Mouse (Mus musculus): Measurements from ENCODE around the gene Ppa2. TPM values are rescaled to one million over a fixed set of nuclear protein-coding genes. Genes with fewer than 3 reads are reported as not detected.

Gene Ppa2
- polyA plus RNA-seq, 1 experiment from 2014 or later = 111 TPM

DNA sequence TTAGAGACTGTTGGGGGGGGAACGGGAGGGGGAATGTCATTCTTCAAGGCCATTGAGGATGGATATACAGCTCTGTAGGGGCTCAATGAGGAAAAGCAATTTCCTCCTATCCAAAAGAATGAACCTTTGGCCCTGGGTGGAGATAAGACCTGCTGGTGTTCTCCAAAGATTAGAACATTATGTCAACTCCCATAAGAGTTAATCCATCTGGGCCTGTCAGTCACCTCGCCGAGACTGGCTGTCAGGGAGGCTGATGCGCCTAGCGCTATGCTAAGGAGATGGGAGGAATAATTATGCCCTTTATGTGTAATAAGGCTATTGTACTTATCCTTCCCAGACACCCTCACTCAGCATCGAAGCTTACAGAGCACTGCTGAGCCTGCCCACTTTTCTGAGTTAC, 2.9 kb downstream of the Ppa2 start:
- no peak for ATAC-seq (ENCODE audit: low read depth)
- 75% methylated on average over 6 of the region's 6 CpGs for WGBS
- H3K27me3 ChIP-seq (ENCODE audit: control insufficient read depth, insufficient read depth, low read depth, low read length) = no peaks in the 10 kb centered on the region
- H3K27ac ChIP-seq (ENCODE audit: low read length) = no peak overlapping the region
- no peak overlapping the region for H3K4me2 ChIP-seq (ENCODE audit: low read depth, low read length)
- peaks cover 5% of the 10 kb centered on the region; the same call in 1 of the 2 replicates for H3K9me3 ChIP-seq (ENCODE audit: control insufficient read depth, low read length)
- H3K4me1 ChIP-seq (replicated peaks; ENCODE audit: control insufficient read depth, insufficient read depth, low read length) = no peaks in the 10 kb centered on the region
- no peak overlapping the region for H3K4me3 ChIP-seq (ENCODE audit: low read length)
- peaks cover 2% of the 10 kb centered on the region; the same call in 1 of the 2 replicates for H3K36me3 ChIP-seq (ENCODE audit: control insufficient read depth, insufficient read depth, low read length)
- no peak overlapping the region for H3K9ac ChIP-seq (ENCODE audit: low read length)

DNA sequence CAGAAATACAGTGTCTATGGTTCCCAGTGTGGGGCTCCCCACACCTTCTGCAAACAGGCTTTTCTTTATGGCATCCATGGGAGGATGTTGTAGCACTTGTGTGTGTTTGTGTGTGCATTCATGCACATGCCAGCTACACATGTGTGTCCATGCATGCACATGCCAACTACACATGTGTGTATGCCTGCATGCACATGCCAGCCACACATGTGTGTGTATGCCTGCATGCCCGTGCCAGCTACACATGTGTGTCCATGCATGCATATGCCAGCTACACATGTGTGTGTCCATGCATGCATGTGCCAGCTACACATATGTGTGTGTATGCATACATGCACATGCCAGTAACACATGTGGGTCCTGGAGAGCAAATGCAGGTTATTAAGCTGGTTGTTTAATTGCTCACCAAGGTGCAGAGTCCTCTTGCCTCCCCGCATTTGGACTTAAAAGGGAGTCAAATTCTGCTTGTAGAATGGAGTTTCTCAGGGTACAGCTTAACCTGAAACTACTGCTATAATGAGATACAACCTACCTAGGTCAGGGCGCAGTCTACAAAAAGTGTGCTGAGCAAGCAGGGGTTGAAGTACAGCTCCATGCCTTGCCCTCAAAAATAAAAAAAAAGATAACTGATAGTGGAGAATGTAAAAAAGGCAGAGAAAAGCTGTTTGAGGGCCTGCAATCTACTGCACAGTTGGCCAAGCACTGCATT, 3.7 kb downstream of the Ppa2 start:
- Histone ChIP-seq H3K4me3 (ENCODE audit: low read length) (no peak overlapping the region), H3K4me1 (replicated peaks; ENCODE audit: control insufficient read depth, insufficient read depth, low read length) (no peaks in the 10 kb centered on the region; the same call in 1 of the 2 replicates), H3K36me3 (ENCODE audit: control insufficient read depth, insufficient read depth, low read length) (peaks cover 2% of the 10 kb centered on the region; the same call in 1 of the 2 replicates), H3K27me3 (ENCODE audit: control insufficient read depth, insufficient read depth, low read depth, low read length) (no peaks in the 10 kb centered on the region), H3K9me3 (ENCODE audit: control insufficient read depth, low read length) (peaks cover 5% of the 10 kb centered on the region; the same call in 1 of the 2 replicates), H3K4me2 (ENCODE audit: low read depth, low read length) (no peak overlapping the region), H3K27ac (ENCODE audit: low read length) (no peak overlapping the region), H3K9ac (ENCODE audit: low read length) (no peak overlapping the region)
- ATAC-seq (ENCODE audit: low read depth) = no peak
- 93% methylated on average over 3 of the region's 3 CpGs for WGBS

DNA sequence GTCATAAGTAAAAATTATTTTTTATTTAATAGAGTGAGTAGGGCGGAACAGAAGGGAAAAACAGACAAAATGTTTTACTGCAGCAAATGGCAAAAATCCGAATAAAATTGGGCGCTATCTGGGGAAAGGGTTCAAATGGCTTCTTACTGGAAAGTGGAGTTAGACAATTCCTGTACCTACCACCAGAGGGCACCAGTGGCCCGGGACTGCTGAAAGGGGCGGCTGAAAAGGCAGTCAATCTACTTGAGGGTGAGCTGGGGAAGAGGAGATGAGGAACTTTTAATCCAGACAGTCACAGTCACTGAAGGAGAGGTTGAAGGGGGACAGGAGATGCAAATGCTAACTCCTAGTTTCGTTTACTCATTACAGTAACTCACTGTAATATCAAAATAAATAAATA, 4.6 kb downstream of the Ppa2 start:
- H3K9ac ChIP-seq (ENCODE audit: low read length) = no peak overlapping the region
- H3K36me3 ChIP-seq (ENCODE audit: control insufficient read depth, insufficient read depth, low read length) = no peaks in the 10 kb centered on the region
- no peak for ATAC-seq (ENCODE audit: low read depth)
- H3K27me3 ChIP-seq (ENCODE audit: control insufficient read depth, insufficient read depth, low read depth, low read length) = no peaks in the 10 kb centered on the region
- no peak overlapping the region for H3K4me2 ChIP-seq (ENCODE audit: low read depth, low read length)
- no peak overlapping the region for H3K4me3 ChIP-seq (ENCODE audit: low read length)
- WGBS = 39% methylated on average over 6 of the region's 6 CpGs
- no peaks in the 10 kb centered on the region; the same call in 1 of the 2 replicates for H3K4me1 ChIP-seq (replicated peaks; ENCODE audit: control insufficient read depth, insufficient read depth, low read length)
- H3K27ac ChIP-seq (ENCODE audit: low read length) = no peak overlapping the region
- H3K9me3 ChIP-seq (ENCODE audit: control insufficient read depth, low read length) = 0 out of 2 replicates have a peak, but pooled peaks cover under 1% of the 10 kb centered on the region

DNA sequence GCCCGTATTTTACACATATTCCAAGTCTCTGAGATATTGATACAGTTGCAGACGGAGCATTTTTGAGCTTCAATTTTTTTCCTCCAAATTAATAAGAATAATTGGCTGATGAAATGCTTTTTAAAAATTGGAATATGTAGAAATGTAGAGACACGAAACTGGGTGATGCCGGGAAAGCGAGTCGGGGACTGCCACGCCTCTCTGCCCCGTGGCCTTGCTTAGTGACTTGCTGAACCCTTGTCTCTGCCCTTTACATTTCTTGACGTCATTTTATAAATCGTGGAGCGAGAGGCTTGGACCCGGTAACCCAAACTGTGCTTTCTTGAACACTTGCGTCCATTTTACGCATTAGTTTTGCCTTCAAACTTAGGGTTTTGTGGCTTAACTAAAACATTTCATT, 5.1 kb downstream of the Ppa2 start:
- H3K36me3 ChIP-seq (ENCODE audit: control insufficient read depth, insufficient read depth, low read length) = no peaks in the 10 kb centered on the region
- H3K4me3 ChIP-seq (ENCODE audit: low read length) = no peak overlapping the region
- H3K9ac ChIP-seq (ENCODE audit: low read length) = no peak overlapping the region
- WGBS = 92% methylated on average over 14 of the region's 14 CpGs
- no peaks in the 10 kb centered on the region for H3K9me3 ChIP-seq (ENCODE audit: control insufficient read depth, low read length)
- H3K27ac ChIP-seq (ENCODE audit: low read length) = no peak overlapping the region
- ATAC-seq (ENCODE audit: low read depth) = no peak
- no peak overlapping the region for H3K4me2 ChIP-seq (ENCODE audit: low read depth, low read length)
- H3K4me1 ChIP-seq (replicated peaks; ENCODE audit: control insufficient read depth, insufficient read depth, low read length) = no peaks in the 10 kb centered on the region; the same call in 1 of the 2 replicates
- H3K27me3 ChIP-seq (ENCODE audit: control insufficient read depth, insufficient read depth, low read depth, low read length) = no peaks in the 10 kb centered on the region

GRCm38 (mm10) chr3:133315647-133316046, 5.7 kb downstream of the Ppa2 start:
- Histone ChIP-seq H3K4me1 (replicated peaks; ENCODE audit: control insufficient read depth, insufficient read depth, low read length) (no peaks in the 10 kb centered on the region; the same call in 1 of the 2 replicates), H3K9me3 (ENCODE audit: control insufficient read depth, low read length) (no peaks in the 10 kb centered on the region), H3K9ac (ENCODE audit: low read length) (no peak overlapping the region), H3K36me3 (ENCODE audit: control insufficient read depth, insufficient read depth, low read length) (no peaks in the 10 kb centered on the region), H3K27ac (ENCODE audit: low read length) (no peak overlapping the region), H3K4me2 (ENCODE audit: low read depth, low read length) (no peak overlapping the region), H3K4me3 (ENCODE audit: low read length) (no peak overlapping the region), H3K27me3 (ENCODE audit: control insufficient read depth, insufficient read depth, low read depth, low read length) (no peaks in the 10 kb centered on the region)
- WGBS = 88% methylated on average over 8 of the region's 8 CpGs
- no peak for ATAC-seq (ENCODE audit: low read depth)

DNA sequence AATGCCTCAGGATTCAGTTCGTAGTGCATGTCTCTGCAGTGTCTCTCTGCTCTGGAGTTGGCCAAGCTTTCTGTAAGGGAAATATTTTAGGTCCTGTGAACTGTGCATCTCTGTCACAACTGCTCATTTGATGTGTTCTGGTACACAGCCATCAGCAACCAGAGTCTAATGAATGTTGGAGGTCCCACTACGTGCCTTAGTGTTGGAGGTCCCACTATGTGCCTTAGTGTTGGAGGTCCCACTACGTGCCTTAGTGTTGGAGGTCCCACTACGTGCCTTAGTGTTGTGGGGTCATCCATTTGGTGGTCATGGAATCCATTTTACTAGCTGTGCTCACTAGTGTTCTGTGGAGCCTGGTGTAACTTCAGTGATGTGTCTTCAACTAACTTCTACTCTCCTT, 7.9 kb downstream of the Ppa2 start:
- H3K4me2 ChIP-seq (ENCODE audit: low read depth, low read length) = no peak overlapping the region
- H3K27ac ChIP-seq (ENCODE audit: low read length) = no peak overlapping the region
- H3K36me3 ChIP-seq (ENCODE audit: control insufficient read depth, insufficient read depth, low read length) = peaks cover 2% of the 10 kb centered on the region; the same call in 1 of the 2 replicates
- H3K27me3 ChIP-seq (ENCODE audit: control insufficient read depth, insufficient read depth, low read depth, low read length) = no peaks in the 10 kb centered on the region
- ATAC-seq (ENCODE audit: low read depth) = no peak
- no peak overlapping the region for H3K9ac ChIP-seq (ENCODE audit: low read length)
- no peak overlapping the region for H3K4me3 ChIP-seq (ENCODE audit: low read length)
- 88% methylated on average over 4 of the region's 4 CpGs for WGBS
- H3K4me1 ChIP-seq (replicated peaks; ENCODE audit: control insufficient read depth, insufficient read depth, low read length) = no peaks in the 10 kb centered on the region; the same call in 1 of the 2 replicates
- H3K9me3 ChIP-seq (ENCODE audit: control insufficient read depth, low read length) = no peaks in the 10 kb centered on the region

- no peaks in the 10 kb centered on the region for H3K9me3 ChIP-seq (ENCODE audit: control insufficient read depth, low read length)
- H3K36me3 ChIP-seq (ENCODE audit: control insufficient read depth, insufficient read depth, low read length) = peaks cover 2% of the 10 kb centered on the region; the same call in 1 of the 2 replicates
- no peak for ATAC-seq (ENCODE audit: low read depth)
- no peak overlapping the region for H3K27ac ChIP-seq (ENCODE audit: low read length)
- H3K27me3 ChIP-seq (ENCODE audit: control insufficient read depth, insufficient read depth, low read depth, low read length) = no peaks in the 10 kb centered on the region
- no peak overlapping the region for H3K4me2 ChIP-seq (ENCODE audit: low read depth, low read length)
- H3K9ac ChIP-seq (ENCODE audit: low read length) = no peak overlapping the region
- WGBS = 57% methylated on average over 15 of the region's 15 CpGs
- H3K4me1 ChIP-seq (replicated peaks; ENCODE audit: control insufficient read depth, insufficient read depth, low read length) = no peaks in the 10 kb centered on the region; the same call in 1 of the 2 replicates
- H3K4me3 ChIP-seq (ENCODE audit: low read length) = no peak overlapping the region
Measured at GRCm38 (mm10) chr3:133318596-133318995, 8.7 kb downstream of the Ppa2 start.

GRCm38 (mm10) chr3:133319795-133320194, 9.9 kb downstream of the Ppa2 start:
- no peak for ATAC-seq (ENCODE audit: low read depth)
- H3K4me1 ChIP-seq (replicated peaks; ENCODE audit: control insufficient read depth, insufficient read depth, low read length) = no peaks in the 10 kb centered on the region; the same call in 1 of the 2 replicates
- 88% methylated on average over 7 of the region's 7 CpGs for WGBS
- H3K27ac ChIP-seq (ENCODE audit: low read length) = no peak overlapping the region
- H3K4me3 ChIP-seq (ENCODE audit: low read length) = no peak overlapping the region
- H3K9me3 ChIP-seq (ENCODE audit: control insufficient read depth, low read length) = no peaks in the 10 kb centered on the region
- no peak overlapping the region for H3K9ac ChIP-seq (ENCODE audit: low read length)
- H3K4me2 ChIP-seq (ENCODE audit: low read depth, low read length) = no peak overlapping the region
- peaks cover 2% of the 10 kb centered on the region; the same call in 1 of the 2 replicates for H3K36me3 ChIP-seq (ENCODE audit: control insufficient read depth, insufficient read depth, low read length)
- H3K27me3 ChIP-seq (ENCODE audit: control insufficient read depth, insufficient read depth, low read depth, low read length) = no peaks in the 10 kb centered on the region

- Histone ChIP-seq H3K36me3 (ENCODE audit: control insufficient read depth, insufficient read depth, low read length) (peaks cover 2% of the 10 kb centered on the region; the same call in 1 of the 2 replicates), H3K27me3 (ENCODE audit: control insufficient read depth, insufficient read depth, low read depth, low read length) (no peaks in the 10 kb centered on the region), H3K4me3 (ENCODE audit: low read length) (no peak overlapping the region), H3K4me1 (replicated peaks; ENCODE audit: control insufficient read depth, insufficient read depth, low read length) (no peaks in the 10 kb centered on the region; the same call in 1 of the 2 replicates), H3K9me3 (ENCODE audit: control insufficient read depth, low read length) (no peaks in the 10 kb centered on the region), H3K9ac (ENCODE audit: low read length) (no peak overlapping the region), H3K4me2 (ENCODE audit: low read depth, low read length) (no peak overlapping the region), H3K27ac (ENCODE audit: low read length) (no peak overlapping the region)
- WGBS = 91% methylated on average over 6 of the region's 6 CpGs
- no peak for ATAC-seq (ENCODE audit: low read depth)
Measured at GRCm38 (mm10) chr3:133320313-133320712, 10.4 kb downstream of the Ppa2 start.

Measured in lung, embryonic 16.5 days (tissue).